Mouse (Mus musculus) heart, postnatal 14 days (tissue): ENCODE measurements at regions not wholly inside any gene's neighbourhood (a gene's known extent, or its start where the extent isn't known, plus 50 kb on each side); places are given as distances from the start of the nearest gene placed in this dataset.
A peak's percentile ranks its signal among the peaks of the same experiment; 100 is the strongest.

Experiments
- DNase-seq, 2 experiments: peaks; one replicate each; pipeline ENCODE4 v3.0.0; 2021 to 2022
- intact Hi-C: fragments of 180-260 bp; cut with DNase I; formaldehyde crosslinking; loops from one replicate; pipeline ENCODE4 v1.15.1; 2025

DNA sequence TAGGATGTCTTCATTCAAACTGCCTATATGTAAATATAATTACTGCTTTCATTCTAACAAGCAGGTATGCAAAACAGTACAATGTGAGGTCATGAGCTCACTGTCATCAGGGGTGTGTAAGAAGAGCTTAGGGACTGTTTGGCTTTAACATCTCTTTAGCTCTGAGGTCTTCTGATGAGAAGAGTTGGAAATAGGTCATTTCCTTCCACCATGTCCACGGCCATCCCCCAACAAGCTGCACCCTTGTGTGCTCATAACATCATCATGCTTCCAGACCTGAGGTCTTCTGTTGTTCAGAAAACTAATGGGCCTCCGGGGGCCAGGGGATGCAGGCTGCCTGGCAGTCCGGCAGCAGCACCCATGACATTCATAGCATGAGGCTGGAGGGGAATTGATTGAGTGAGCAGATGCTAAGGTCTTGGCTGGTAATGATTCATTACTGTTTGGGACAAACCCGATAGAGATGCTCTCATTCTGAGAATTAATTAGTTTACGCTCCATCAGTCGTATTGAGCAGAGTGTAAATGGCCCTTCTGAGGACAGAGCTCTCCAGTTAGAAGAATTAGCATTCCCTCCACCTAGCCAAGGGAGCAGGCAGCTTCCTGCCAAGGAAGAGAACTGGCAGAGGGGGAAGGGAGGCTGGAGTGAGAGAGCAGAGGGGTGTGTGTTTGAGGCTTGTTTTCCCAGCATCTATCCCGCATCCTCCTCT, 64.0 kb downstream of the Rps24 start:
- intact Hi-C loops = no loop called here
- no peak for DNase-seq

DNA sequence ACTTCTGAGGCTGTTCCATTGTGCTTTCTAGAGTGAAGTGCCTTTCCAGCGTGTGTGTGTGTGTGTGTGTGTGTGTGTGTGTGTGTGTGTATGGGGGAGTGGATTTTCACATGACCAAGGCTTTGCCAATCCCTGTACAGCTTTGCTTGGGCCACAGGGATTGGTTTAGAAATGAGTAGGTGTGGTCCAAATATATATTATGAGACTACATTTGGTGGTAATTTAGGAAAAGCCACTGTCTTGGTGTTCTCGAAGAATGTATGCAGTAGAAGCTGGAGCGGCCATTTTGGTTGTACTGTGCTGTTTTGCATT, 64.5 kb downstream of the Rps24 start:
- intact Hi-C loops = no loop called here
- DNase-seq = no peak

DNA sequence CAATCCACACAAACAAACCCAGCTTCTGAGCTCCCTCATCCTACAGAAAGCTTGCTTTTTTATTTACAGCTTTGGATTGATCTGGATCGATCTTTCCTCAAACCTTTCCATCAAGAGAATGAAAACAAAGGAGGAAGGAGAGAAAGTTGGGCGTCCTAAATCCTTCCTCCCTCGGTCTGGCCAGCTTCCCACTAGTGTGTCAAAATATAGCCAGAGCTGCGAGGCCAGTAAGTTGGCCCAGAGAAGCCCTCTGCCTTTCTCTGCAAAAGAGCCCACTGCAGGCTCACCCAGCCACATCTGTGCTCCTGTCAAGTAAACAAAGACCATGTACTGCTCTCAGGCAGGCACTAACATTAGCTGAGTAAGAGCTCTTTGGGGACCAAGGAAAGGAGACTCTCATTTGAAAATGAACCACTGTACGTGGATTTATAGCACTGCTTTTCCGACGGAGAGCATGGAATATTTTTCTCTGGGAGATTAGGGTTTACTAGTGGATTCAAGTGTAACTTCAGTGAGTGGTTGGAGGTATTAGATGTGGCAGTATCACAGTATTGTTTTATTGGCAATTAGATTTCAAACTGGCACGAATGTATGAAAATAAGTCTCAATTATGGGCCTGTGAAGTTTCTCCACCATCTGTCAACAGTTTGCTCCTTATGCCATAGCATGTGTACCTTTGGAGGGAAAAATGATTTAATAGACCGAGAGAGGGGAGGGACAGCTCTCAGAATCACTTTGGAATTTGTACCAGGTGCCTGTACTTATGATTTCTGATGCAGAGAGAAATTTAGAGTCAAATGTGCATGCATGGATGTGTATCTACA, 78.1 kb downstream of the Rps24 start:
- intact Hi-C loops = no loop called here
- no peak for DNase-seq

DNA sequence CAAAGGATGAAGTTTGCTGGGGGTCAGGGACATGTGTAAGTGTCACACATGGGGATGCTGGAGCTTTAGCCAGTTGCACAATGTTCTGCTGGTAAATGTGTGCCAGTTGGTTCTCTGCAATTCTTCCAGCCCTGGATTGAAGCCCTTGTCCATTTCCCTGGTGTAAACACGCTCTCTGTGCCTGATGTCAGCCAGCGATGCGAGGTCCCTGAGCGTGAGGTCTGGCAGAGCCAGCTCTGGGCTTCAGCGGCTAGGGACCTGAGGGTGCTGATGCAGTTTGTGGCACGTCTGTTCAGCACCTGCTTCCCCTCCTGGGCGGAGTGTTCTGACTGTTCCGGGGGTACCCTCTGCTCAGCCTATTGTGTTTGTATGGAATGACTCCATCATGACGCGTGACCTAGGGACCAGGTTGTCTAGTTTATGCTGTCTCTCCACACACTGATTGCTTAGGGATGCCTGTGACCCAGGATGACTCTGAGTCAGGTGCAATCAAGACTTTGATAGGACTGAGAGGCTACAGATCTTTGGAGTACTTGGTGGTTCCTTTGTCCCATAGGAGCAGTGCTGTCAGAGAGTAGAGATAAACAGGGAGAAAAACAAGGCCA, 78.9 kb downstream of the Rps24 start:
- intact Hi-C loops = no loop called here
- DNase-seq = no peak

DNA sequence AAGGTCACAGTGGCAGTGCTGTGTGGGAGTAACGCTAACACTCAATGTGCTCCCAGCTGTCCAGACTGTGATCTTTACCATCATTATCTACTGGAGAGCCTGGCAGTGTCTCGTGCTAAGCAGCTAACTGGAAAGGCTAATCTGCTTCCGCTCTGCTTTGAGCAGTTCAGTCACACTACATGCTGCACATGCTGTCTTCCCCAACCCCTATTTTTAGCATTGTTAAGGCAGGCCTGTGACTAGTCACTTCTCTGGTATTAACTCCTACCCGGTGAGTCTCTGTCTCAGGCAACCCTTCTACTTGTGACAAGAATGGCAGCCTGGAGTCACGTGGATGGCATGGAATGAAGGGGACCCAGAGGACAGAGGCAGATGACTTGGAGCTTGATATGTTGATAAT, 88.2 kb downstream of the Rps24 start:
- intact Hi-C loops = no loop called here
- DNase-seq = peak; percentile 27 to 31

DNA sequence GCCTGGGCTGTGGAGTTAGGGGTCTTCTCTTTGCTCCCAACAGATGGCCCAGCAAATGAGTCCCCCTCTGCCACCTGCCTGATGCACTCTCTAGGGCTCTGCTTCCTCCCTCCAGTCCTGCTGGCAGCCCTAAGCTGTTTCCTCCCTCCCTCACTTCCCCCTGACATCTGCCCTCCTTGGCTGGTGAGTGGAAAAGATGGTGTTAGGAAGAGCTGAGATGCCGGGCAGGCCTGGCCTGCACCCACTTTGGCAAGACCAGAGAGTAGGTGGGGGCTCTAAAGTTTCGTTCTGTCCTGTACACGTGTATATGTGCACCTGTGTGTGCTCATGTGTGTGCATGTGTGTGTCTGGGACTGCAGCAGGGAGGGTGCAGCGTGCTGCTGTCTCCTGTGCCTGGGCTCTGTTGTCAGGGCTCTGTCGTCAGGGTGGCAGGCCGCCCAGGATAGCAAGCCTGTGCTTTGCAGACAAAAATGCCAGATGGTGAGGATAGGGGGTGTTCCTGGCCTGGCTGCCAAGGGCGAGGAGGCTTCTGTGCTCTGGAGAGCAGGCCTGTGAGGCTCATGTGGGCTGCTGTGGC, 91.7 kb downstream of the Rps24 start:
- peak; percentile 79 to 85 for DNase-seq
- intact Hi-C loops = no loop called here

DNA sequence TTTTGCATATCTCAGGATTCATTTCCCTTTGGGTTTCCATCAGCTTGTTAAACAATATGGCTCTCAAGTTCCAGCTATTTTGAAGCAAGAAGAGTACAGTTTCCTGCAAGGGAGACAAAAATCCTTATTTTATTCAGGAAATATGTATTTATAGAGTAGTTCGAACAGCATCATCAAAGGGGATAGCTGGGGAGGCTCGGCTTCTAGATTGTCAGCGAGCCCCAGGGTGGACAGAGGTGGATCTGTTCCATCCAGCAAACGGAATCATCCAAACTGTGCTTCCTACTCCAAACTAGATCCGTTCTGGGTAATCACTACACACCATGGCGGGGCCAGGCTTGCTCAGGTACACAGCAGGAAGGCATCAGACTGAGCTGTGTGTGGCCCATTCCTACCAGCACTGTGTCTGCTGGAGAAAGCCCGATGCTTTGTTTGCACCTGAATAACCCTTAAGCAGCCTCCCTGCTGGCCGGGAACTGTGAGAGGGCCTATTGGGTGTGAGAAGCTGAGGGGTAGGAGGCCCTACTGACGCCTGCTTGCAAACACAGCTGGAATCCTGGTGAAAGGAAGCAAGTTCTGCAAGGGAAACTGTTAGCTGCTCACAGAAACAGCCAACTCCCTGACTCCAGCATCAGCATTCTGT, 92.3 kb downstream of the Rps24 start:
- DNase-seq = peak; percentile 13 to 29
- intact Hi-C loops = no loop called here

DNA sequence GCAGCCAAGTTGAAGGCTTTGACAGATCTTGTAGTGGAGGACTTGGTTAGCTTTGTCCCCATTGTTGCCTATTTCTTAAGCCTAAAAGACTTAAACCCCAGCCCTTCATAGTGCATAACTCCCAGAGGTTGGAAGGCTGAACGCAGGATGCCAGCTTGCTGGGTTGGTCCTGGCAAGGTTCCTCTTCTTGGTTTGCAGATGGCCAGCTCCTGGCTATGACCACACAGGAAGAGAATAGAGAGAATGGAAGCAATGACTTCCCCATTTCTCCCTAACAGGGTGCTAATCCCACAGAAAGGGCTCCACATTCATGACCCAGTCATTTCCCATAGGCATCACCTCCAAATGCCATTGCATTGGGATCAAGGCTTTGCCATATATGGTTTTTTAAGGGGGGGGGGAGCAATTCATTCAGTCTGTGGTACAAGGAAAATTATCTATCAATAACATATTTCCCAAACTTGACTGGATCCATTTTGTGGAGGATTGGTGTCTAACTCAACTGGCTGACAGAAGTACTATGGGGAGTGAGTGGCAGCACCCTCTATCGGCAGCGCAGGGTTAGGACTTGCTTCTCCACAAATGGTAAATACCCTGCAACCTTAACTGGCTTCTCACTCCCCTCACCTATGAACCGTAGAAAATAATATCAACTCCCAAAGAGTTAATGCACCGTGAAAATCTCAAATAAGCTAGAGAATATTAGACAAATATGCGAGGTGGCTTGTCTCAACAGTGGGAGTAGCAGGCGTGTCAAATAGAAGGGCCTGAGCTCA, 99.4 kb downstream of the Rps24 start:
- no peak for DNase-seq
- intact Hi-C loops = loop anchor here (5.0 kb wide), 1 partner anchor 84 kb away; no protein-coding TSS in a partner anchor

DNA sequence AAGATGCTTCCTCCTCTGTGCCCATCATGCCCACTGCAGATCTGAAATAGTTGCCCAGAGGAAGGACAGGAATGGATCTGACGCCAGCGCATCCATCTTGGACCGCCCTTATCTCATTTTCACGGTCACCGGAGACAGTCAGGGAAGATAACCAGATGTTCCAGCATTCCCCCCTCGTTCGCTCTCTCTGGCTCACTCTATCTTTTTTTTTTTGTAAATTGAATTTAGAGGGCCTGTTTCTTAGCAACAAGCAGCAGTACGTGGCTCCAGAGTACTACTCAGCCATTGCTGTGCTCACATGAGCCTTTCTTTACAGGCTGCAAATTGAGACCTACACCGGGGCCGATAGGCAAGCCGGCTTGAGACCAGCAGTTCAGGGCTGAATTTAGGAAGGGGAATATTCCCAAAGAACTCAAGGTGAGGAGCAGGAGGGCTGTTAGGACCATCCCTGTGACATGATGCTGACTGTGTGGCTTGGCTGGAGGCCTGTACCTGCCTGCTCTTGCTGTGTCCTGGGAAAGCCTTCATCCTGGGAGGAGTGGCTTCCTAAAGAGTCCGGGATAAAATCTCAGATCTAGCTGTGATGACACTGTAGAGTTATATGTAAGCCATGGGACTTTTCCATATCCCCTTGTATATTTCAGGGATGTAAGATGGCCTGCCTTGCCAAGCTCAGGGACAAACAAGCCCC, 100.2 kb downstream of the Rps24 start:
- no peak for DNase-seq
- intact Hi-C loops = loop anchor here (5.0 kb wide), 1 partner anchor 85 kb away; no protein-coding TSS in a partner anchor

DNA sequence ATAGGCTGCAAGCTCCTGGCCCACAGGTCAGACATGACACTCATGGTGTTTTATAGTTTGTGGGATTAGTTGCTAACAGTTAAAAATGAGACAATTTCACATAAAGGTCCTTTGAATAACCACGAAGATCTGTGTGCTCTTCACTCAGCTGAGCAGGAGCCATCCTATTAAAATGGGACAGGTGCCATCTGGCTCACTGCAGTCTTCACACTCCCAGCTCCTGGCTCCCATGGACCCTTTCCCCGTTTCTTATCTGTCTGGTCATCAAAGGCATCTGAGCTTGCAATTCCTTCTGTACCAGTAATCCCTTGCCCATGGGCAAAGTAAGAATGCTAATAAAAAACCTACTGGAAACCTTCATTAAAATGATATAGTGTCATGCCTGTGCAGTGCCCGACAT, 101.1 kb downstream of the Rps24 start:
- intact Hi-C loops = loop anchor here (5.0 kb wide), 1 partner anchor 86 kb away; no protein-coding TSS in a partner anchor
- DNase-seq = no peak

DNA sequence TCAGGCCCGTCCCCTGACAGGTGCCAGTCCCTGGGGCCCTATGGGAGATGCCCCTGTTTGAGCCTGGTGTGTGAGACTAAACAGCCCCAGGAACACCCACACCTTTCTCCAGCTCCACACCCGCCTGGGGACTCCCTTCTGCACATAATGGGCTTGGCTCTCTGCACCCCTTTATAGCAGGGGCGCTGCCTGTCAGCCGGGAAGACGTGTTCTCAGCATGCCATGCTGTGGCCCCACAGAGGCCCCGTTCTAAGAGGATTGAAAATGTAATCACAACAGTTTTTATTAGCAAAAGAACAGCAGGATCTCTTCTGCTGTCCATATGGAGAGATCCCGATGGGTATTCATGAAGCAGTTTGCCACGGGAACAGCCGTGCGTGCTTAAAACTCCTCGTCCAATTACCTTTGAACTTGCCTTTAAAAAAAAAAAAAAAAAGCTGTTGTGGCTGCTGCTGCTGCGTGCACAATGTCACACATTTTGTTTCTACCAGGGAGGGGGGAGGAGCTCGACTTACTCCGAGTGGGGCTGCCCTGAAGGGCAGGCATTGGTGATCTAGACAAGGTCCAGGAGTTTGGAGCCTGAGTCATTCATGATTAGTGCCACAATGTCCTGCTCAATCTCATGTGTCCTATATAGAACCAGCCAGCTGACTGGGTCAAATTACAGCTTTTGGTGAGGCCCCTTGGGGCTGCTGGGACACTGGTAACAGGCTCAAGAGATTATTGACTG, 119.7 kb downstream of the Rps24 start:
- no peak for DNase-seq
- intact Hi-C loops = no loop called here

DNA sequence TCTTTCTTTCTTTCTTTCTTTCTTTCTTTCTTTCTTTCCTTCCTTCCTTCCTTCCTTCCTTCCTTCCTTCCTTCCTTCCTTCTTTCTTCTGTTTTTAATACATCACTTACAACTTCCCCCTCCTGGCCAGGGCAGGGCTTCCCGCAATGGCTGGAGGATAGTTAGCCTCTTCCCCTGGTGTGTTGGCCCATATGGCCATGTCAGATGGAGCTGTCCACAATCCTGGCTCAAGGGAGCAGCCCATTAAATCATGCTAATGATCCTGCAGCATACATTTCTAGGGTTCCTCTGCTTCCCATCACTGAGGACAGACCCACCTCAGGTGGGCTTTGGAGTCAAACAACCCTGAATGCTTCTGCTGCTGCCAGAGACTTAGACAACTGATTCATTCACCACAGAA, 121.4 kb downstream of the Rps24 start:
- DNase-seq = no peak
- intact Hi-C loops = no loop called here

DNA sequence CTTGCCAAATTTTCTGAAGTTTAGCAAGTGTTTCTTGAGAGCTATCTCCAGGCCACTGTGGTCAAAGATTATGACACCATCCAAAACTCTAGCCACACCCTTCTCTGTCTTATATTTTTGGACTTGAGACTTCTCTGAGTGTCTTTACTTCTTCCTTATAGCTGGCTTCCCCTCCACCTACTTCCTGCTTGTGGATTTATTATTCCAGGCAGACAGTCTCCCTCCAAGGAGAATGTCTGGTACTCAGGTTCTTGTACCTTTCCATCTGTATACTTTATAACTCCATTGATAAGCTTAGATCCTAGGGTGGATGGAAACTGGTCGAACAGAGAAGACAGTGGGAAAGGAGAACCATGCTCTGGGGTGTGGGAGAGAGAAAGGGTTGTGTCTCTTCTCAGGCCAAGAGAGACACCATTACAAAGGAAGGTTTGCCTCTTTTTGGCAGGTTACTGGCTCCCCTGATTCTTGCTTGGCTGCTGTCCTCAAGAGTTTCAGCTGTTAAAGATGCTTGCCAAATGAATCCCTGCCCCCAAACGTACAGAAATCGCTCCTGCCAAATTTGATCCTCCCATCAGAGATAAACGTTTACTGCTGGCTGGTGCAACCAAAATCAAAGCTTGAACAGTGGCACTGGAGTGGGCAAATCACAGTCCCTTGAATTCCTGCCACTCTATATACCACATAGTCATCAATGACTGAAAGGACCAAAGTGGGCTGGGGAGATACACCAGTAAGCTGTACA, 125.5 kb downstream of the Rps24 start:
- intact Hi-C loops = no loop called here

DNA sequence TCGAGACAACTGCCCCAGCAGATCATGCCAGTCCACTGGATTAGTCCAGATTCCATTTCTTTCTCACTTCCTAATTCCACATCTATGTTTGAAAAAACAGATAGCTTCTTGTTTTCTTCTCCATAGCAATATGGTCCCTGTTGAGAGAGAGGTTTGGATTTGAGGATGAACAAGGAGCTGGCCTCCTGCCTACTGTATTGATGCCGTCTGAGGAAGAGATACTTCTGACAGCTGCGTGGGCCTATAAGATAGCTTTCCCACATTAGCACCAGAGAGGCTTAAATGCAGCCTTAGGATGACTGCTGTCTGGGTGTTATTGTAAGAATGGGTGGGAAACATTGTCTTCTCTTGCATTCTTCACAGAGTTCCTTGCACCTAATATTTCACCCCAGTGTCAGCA, 128.9 kb downstream of the Rps24 start:
- intact Hi-C loops = no loop called here
- DNase-seq = no peak

More for the DNA sequence above, 125.5 kb downstream of the Rps24 start:
- DNase-seq = peak in 1 of 2 experiments; percentile 13

DNA sequence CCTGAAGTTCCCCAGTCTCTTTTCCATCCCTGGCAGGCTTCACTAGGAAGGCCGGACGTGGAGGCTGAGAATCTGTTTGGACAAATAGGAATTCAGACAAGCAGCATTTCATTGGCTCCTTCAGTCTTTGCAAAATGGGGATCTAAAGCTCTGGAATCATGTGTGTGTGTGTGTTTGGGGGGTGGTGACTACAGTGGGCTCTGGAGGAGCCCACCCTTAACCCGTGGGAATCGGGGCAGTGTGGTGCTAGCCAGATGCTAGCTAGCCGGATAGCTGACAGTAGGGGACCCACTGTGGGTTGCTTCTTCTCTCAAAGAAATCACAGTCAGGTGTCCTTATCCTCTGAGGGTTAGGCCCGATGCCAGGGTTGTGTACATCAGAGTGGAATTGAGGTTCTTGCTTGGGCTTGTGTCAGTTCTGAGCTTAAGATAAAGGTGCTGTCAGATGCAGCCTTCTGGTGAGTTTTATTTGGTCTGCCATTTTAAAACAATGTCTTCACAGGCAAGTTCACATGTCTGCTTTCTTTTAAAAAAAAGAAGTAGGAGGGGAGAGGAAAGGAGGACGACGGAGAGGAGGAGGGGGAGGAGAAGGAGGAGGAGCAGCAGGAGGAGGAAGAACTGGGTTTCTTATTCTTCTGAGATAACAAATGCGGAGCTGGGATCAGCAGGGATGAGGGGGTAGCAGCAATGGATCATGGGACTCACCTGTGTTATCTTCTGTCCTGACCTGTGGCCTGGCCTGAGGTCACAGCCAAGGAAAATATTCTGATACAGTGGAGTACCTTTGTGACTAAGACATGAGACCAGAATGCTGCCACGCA, 129.6 kb downstream of the Rps24 start:
- intact Hi-C loops = no loop called here
- no peak for DNase-seq

DNA sequence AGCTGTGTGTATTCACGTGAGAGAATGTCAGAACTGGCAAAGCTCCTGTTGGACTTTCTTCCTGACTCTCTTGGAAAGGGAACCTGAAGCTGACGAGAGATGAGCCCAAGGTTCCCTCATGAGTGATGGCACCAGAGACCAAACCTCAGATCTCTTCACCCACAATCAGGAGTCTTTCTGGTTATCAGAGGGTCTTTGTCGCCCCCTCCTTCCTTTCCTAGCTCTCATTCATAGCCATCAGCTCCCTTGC, 130.1 kb downstream of the Rps24 start:
- no peak for DNase-seq
- intact Hi-C loops = no loop called here

DNA sequence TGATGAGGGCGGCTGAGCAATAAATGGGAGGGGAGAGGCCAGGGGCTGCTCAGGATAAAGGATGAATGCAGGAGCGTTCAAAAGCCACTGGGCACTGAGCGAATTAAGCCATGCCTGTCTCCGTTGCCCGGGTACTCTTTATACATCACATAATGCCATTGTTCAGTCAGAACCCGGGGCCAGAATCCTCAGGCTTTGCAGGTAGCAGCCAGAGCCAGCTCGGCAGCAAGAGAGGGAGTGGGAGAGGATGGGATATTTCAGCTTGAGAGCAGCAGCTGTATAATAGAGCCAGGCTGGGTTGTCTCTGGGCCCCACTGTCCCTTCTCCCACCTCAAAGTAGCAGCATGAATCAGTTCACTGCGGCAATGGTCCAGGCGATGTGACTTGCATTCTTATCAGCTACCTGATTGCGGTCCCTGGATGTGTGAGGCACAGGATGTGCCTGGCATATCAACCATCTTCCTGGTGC, 130.5 kb downstream of the Rps24 start:
- intact Hi-C loops = no loop called here
- no peak for DNase-seq
